Mouse (Mus musculus) liver, embryonic 14.5 days (tissue): ENCODE results near the gene Gramd4.

Source experiments
- CTCF ChIP-seq: IDR thresholded peaks from 2 replicates; pipeline ENCODE4 v1.5.1; 2016; ENCODE audit warnings: antibody characterized with exemption, low read depth, control low read depth
- EP300 ChIP-seq: IDR thresholded peaks from 2 replicates; pipeline ENCODE4 v1.6.1; 2016; ENCODE audit warnings: antibody characterized with exemption, low read depth

DNA sequence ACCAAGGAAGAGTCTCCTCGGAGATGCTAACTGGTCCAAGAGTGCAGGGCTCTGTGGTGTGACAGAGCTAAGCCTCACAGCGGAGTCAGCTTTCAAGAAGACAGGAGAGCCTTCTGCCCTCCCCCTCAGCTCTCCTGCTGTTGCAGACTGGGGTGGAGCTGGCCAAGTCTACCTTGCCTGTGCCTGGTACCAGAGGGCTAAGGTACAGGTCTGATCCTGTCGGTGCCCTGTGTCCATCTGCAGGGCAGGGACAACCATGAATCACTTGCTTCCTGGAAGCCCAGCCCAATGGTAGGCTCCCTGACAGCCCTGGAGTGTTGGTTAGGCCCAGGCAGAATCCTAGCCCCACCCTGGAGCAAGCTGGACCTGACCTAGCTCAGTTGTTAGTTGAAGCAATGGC lies 129.2 kb downstream of the Gramd4 start:
- TF ChIP-seq CTCF: no peak
- no peak for TF ChIP-seq EP300
